In the genomic region with DNA sequence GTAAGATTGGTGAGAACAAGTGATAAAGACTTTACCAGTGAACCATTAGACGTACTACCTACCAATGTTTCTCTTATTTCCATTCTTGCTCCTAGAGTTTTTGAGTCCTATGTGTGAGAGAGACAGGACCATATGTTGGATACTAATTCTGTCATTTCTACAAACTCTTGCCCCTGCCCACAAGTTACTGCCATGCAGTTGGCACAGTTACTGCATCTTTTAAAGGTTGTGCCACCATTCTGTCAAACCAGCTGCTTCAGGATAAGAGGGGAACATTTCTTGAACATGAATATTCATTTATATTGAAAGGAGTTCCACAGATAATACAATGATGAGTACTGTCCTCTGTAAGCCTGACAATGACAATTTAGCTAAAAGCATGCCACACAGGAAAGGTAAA, we compare ENCODE assay signal across 34 mouse cellular contexts.
DNase-seq lines count a peak whose midpoint lies in the region; ATAC-seq lines count a peak whose summit lies in the region.
"Had no signal": no experiment of that assay in that cellular context is flagged by ENCODE, and none has a peak within 500 bp of the region (broad histone marks: within the 10 kb centered on the region; RNA-seq: fewer than 3 reads in every experiment).

No protein-coding gene starts in this region.

- H3K27ac ChIP-seq in forebrain, embryonic 15.5 days (replicated peaks) = no peak overlapping the region
- H3K27ac ChIP-seq in forebrain, embryonic 12.5 days = no peak overlapping the region
- H3K27ac ChIP-seq: heart, embryonic 10.5 days; heart, embryonic 15.5 days; hindbrain, postnatal 0 days; intestine, embryonic 15.5 days; kidney, postnatal 0 days; left cerebral cortex, adult 2 months; limb, embryonic 10.5 days; limb, embryonic 15.5 days; liver, embryonic 13.5 days; midbrain, embryonic 10.5 days; neural tube, embryonic 12.5 days; stomach, embryonic 15.5 days had no signal

- H3K4me2 ChIP-seq in forebrain, embryonic 15.5 days (replicated peaks) = no peak overlapping the region
- H3K4me2 ChIP-seq in forebrain, embryonic 12.5 days = no peak overlapping the region
- H3K4me2 ChIP-seq: heart, embryonic 15.5 days; intestine, embryonic 15.5 days; limb, embryonic 15.5 days; liver, embryonic 13.5 days; neural tube, embryonic 12.5 days; stomach, embryonic 15.5 days had no signal

- peak; percentile 11 for DNase-seq in layer of hippocampus, adult 11-12 months (ENCODE audit: low spot score)
- no peak for DNase-seq in layer of hippocampus, postnatal 10 days (ENCODE audit: low spot score in 2 of 2)
- peak; percentile 2 to 8 for DNase-seq in right cerebral cortex, postnatal 36 days (ENCODE audit: low spot score in 2 of 2)
- DNase-seq in right cerebral cortex, postnatal 25 days = no peak
- peak; percentile 60 for DNase-seq in telencephalon, adult 2 months (ENCODE audit: low read depth, low spot score)
- DNase-seq: adrenal gland, adult 8-10 months; cerebellum, adult 11 months; cerebellum, adult 9-10 months; cerebellum, postnatal 36 days; gastrocnemius, postnatal 25 days; heart, adult 11 months; kidney, adult 8-10 months; kidney, postnatal 4 days; liver, embryonic 13.5 days; lung, adult 18-20 months; lung, postnatal 10 days; thymus, postnatal 14 days had no signal

- ATAC-seq in forebrain, embryonic 15.5 days (replicated peaks) = peak; percentile 60; the same call in 1 of the 2 replicates
- no peak for ATAC-seq in forebrain, embryonic 12.5 days (ENCODE audit: low FRiP score)
- no peak for ATAC-seq in megakaryocyte progenitor cell, adult 5-6 weeks (replicated peaks; ENCODE audit: poor library complexity)
- ATAC-seq: hindbrain, postnatal 0 days; intestine, embryonic 15.5 days; midbrain, embryonic 16.5 days had no signal

- 31% methylated on average over 1 of the region's 1 CpGs for WGBS in forebrain, embryonic 15.5 days
- 24% methylated on average over 1 of the region's 1 CpGs for WGBS in forebrain, embryonic 12.5 days

- H3K4me1 ChIP-seq in forebrain, embryonic 15.5 days = no peaks in the 10 kb centered on the region
- no peaks in the 10 kb centered on the region; the same call in 1 of the 2 replicates for H3K4me1 ChIP-seq in forebrain, embryonic 12.5 days
- H3K4me1 ChIP-seq: heart, embryonic 10.5 days; heart, embryonic 15.5 days; intestine, embryonic 15.5 days; limb, embryonic 10.5 days; limb, embryonic 15.5 days; liver, embryonic 13.5 days; neural tube, embryonic 12.5 days; stomach, embryonic 15.5 days had no signal

- no peak overlapping the region for H3K9ac ChIP-seq in forebrain, embryonic 15.5 days (replicated peaks)
- no peak overlapping the region for H3K9ac ChIP-seq in forebrain, embryonic 12.5 days
- H3K9ac ChIP-seq: heart, embryonic 15.5 days; intestine, embryonic 15.5 days; limb, embryonic 15.5 days; liver, embryonic 13.5 days; neural tube, embryonic 12.5 days; stomach, embryonic 15.5 days had no signal

- no peak overlapping the region for H3K4me3 ChIP-seq in forebrain, embryonic 15.5 days
- no peak overlapping the region for H3K4me3 ChIP-seq in forebrain, embryonic 12.5 days (replicated peaks)
- H3K4me3 ChIP-seq: heart, embryonic 10.5 days; heart, embryonic 15.5 days; intestine, embryonic 15.5 days; left cerebral cortex, adult 2 months; limb, embryonic 10.5 days; limb, embryonic 15.5 days; liver, embryonic 13.5 days; midbrain, embryonic 10.5 days; myocyte; neural tube, embryonic 12.5 days; stomach, embryonic 15.5 days had no signal

- H3K27me3 ChIP-seq in forebrain, embryonic 15.5 days = no peaks in the 10 kb centered on the region
- H3K27me3 ChIP-seq in forebrain, embryonic 12.5 days = no peaks in the 10 kb centered on the region
- H3K27me3 ChIP-seq: heart, embryonic 15.5 days; intestine, embryonic 15.5 days; limb, embryonic 15.5 days; liver, embryonic 13.5 days; neural tube, embryonic 12.5 days; stomach, embryonic 15.5 days had no signal

- no peaks in the 10 kb centered on the region for H3K36me3 ChIP-seq in forebrain, embryonic 15.5 days
- H3K36me3 ChIP-seq in forebrain, embryonic 12.5 days (replicated peaks) = no peaks in the 10 kb centered on the region
- H3K36me3 ChIP-seq: G1E; heart, embryonic 10.5 days; heart, embryonic 15.5 days; intestine, embryonic 15.5 days; limb, embryonic 10.5 days; limb, embryonic 15.5 days; liver, embryonic 13.5 days; midbrain, embryonic 10.5 days; neural tube, embryonic 12.5 days; stomach, embryonic 15.5 days had no signal

- no peaks in the 10 kb centered on the region for H3K9me3 ChIP-seq in forebrain, embryonic 15.5 days
- H3K9me3 ChIP-seq in forebrain, embryonic 12.5 days = no peaks in the 10 kb centered on the region
- H3K9me3 ChIP-seq: heart, embryonic 10.5 days; heart, embryonic 15.5 days; intestine, embryonic 15.5 days; limb, embryonic 10.5 days; limb, embryonic 15.5 days; midbrain, embryonic 10.5 days; neural tube, embryonic 12.5 days; stomach, embryonic 15.5 days had no signal

Comparison
In these comparisons a context has a peak if more than half of its experiments do, and no peak if none do; other contexts are left out.
1. DNase-seq: peak in layer of hippocampus, adult 11-12 months (single experiment), right cerebral cortex, postnatal 36 days (2 of 2) and telencephalon, adult 2 months (single experiment); none in layer of hippocampus, postnatal 10 days (0 of 2) and right cerebral cortex, postnatal 25 days (single experiment).